Mouse (Mus musculus) regulatory T cell (primary cell): ENCODE results near the gene Irf2.

Experiments used
- in situ Hi-C: fragments of 300-600 bp; cut with MboI, MseI; formaldehyde crosslinking; loops from one replicate; pipeline ENCODE4 v1.15.1; 2025; ENCODE audit warnings: high pct_unique_total_duplicates

Irf2 gene

GRCm38 (mm10) chr8:46794317-46794716 lies 54.8 kb downstream of the Irf2 start:
- in situ Hi-C loops, result no loop called here

GRCm38 (mm10) chr8:46799212-46799611 lies 59.7 kb downstream of the Irf2 start:
- in situ Hi-C loops, result no loop called here

GRCm38 (mm10) chr8:46799706-46800105 lies 60.2 kb downstream of the Irf2 start:
- in situ Hi-C loops, result no loop called here

- in situ Hi-C loops, result no loop called here
These were observed 61.7 kb downstream of the Irf2 start for GRCm38 (mm10) chr8:46801153-46801684.

- in situ Hi-C loops, result no loop called here
These were observed 62.5 kb downstream of the Irf2 start for GRCm38 (mm10) chr8:46802009-46802408.

- in situ Hi-C loops, result no loop called here
These were observed 65.2 kb downstream of the Irf2 start for GRCm38 (mm10) chr8:46804721-46805120.

- in situ Hi-C loops, result no loop called here
These were observed 71.6 kb downstream of the Irf2 start for GRCm38 (mm10) chr8:46811021-46811622.

GRCm38 (mm10) chr8:46811944-46812343 lies 72.4 kb downstream of the Irf2 start:
- in situ Hi-C loops, result no loop called here

GRCm38 (mm10) chr8:46812966-46813365 lies 73.4 kb downstream of the Irf2 start:
- in situ Hi-C loops, result no loop called here

- in situ Hi-C loops, result no loop called here
These were observed 78.8 kb downstream of the Irf2 start for GRCm38 (mm10) chr8:46818106-46818989.

- in situ Hi-C loops, result no loop called here
These were observed 79.4 kb downstream of the Irf2 start for GRCm38 (mm10) chr8:46818990-46819288.

GRCm38 (mm10) chr8:46828734-46829413 lies 89.3 kb downstream of the Irf2 start:
- in situ Hi-C loops, result no loop called here

- in situ Hi-C loops, result no loop called here
These were observed 90.0 kb downstream of the Irf2 start for GRCm38 (mm10) chr8:46829414-46830111.

- in situ Hi-C loops, result no loop called here
These were observed 90.8 kb downstream of the Irf2 start for GRCm38 (mm10) chr8:46830112-46830855.

GRCm38 (mm10) chr8:46831916-46832315 lies 92.4 kb downstream of the Irf2 start:
- in situ Hi-C loops, result no loop called here

- in situ Hi-C loops, result no loop called here
These were observed 92.9 kb downstream of the Irf2 start for GRCm38 (mm10) chr8:46832399-46832798.

- in situ Hi-C loops, result no loop called here
These were observed 94.2 kb downstream of the Irf2 start for GRCm38 (mm10) chr8:46833763-46834162.

GRCm38 (mm10) chr8:46834440-46834839 lies 94.9 kb downstream of the Irf2 start:
- in situ Hi-C loops, result no loop called here

- in situ Hi-C loops, result no loop called here
These were observed 96.6 kb downstream of the Irf2 start for GRCm38 (mm10) chr8:46836011-46836652.

- in situ Hi-C loops, result no loop called here
These were observed 97.4 kb downstream of the Irf2 start for GRCm38 (mm10) chr8:46836949-46837348.

GRCm38 (mm10) chr8:46838052-46838451 lies 98.5 kb downstream of the Irf2 start:
- in situ Hi-C loops, result no loop called here
